Mouse (Mus musculus) midbrain, embryonic 16.5 days (tissue): ENCODE measurements around the gene Twsg1. TPM values are rescaled to one million over a fixed set of nuclear protein-coding genes. Genes with fewer than 3 reads are reported as not detected.

Source experiments
- ATAC-seq: fragments of 200-750 bp; cut with Nextera tagmentation; 2 replicates; pipeline ENCODE4 v1.8.0; 2017; ENCODE audit warnings: moderate TSS enrichment
- H3K27ac ChIP-seq: fragments of 300-500 bp; sonication (generic); 2 replicates; pipeline ENCODE4 v1.5.1; 2014; ENCODE audit warnings: mild to moderate bottlenecking, low read length, mixed read lengths
- H3K27me3 ChIP-seq: fragments of 300-500 bp; sonication (generic); 2 replicates; pipeline ENCODE4 v1.6.1; 2014; ENCODE audit warnings: low read depth, low read length, mixed read lengths; ENCODE audit not compliant: control insufficient read depth, insufficient read depth
- H3K36me3 ChIP-seq: fragments of 300-500 bp; sonication (generic); 2 replicates; pipeline ENCODE4 v1.6.1; 2014; ENCODE audit warnings: mild to moderate bottlenecking, low read length, moderate library complexity, mixed read lengths; ENCODE audit not compliant: control insufficient read depth, insufficient read depth
- H3K4me1 ChIP-seq: fragments of 300-500 bp; sonication (generic); 2 replicates; pipeline ENCODE4 v1.6.1; 2014; ENCODE audit warnings: mild to moderate bottlenecking, low read length, mixed read lengths; ENCODE audit not compliant: control insufficient read depth, insufficient read depth
- H3K4me2 ChIP-seq: fragments of 300-500 bp; sonication (generic); 2 replicates; pipeline ENCODE4 v1.6.1; 2014; ENCODE audit warnings: mild to moderate bottlenecking, low read length, mixed read lengths
- H3K4me3 ChIP-seq: fragments of 300-500 bp; sonication (generic); 2 replicates; pipeline ENCODE4 v1.5.1; 2014; ENCODE audit warnings: low read depth, mild to moderate bottlenecking, low read length, moderate library complexity, mixed read lengths
- H3K9ac ChIP-seq: fragments of 300-500 bp; sonication (generic); 2 replicates; pipeline ENCODE4 v1.6.1; 2014; ENCODE audit warnings: low read depth, low read length, mixed read lengths
- H3K9me3 ChIP-seq: fragments of 300-500 bp; sonication (generic); replicated peaks from 2 replicates; pipeline ENCODE4 v1.6.1; 2014; ENCODE audit warnings: mild to moderate bottlenecking, low read length, mixed read lengths; ENCODE audit not compliant: control insufficient read depth, poor library complexity, severe bottlenecking
- WGBS: fragments of 180-500 bp; shearing (Covaris S2); extraction: QIAGEN DNeasy Blood & Tissue Kit; methylation state at CpG from one replicate; pipeline ENCODE4 v1.1.7; 2014; 5-methylcytosine and 5-hydroxymethylcytosine counted together
- polyA plus RNA-seq: library from polyadenylated mRNA; unstranded; fragments of >200 nt; fragmentation: Nextera tagmentation; extraction: Ambion mirVana; gene quantifications from 2 replicates; pipeline ENCODE4 v1.2.1, GENCODE M21; 2015

Gene Twsg1
- polyA plus RNA-seq, 1 experiment from 2014 or later = 47.1 TPM

DNA sequence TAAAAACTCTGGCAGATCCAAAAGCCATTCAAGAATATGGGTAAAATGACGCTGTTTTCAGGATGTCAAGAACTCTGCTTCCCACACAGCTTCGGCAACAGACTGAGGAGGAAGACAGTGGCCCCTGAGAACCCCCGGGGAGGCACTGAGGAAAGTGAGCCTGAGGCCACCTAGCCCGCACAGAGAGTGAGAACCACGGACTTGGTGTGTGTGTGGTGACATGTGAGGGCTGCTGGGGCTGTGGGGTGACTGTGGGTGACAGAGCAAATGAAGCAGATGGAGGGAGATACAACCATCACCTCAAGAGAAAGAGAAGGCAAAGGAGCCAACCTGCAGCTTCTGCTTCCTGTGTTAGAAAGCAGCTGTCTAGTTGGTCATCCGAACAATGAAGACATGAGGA is 79.0 kb downstream of the Twsg1 start:
- no peak for ATAC-seq
- no peak overlapping the region for H3K9ac ChIP-seq
- 66% methylated on average over 6 of the region's 6 CpGs for WGBS
- H3K4me3 ChIP-seq = no peak overlapping the region
- H3K4me1 ChIP-seq = peaks cover 8% of the 10 kb centered on the region; the same call in 1 of the 2 replicates
- H3K27me3 ChIP-seq = no peaks in the 10 kb centered on the region
- no peaks in the 10 kb centered on the region for H3K9me3 ChIP-seq
- H3K27ac ChIP-seq = no peak overlapping the region
- H3K4me2 ChIP-seq = no peak overlapping the region
- H3K36me3 ChIP-seq = no peaks in the 10 kb centered on the region

Other genes with a start within 250 kb of the Twsg1 start
- gene Rab31, start 178.5 kb downstream of the Twsg1 start, polyA plus RNA-seq = 79.4 and 86.0 TPM in 2 replicates
- 41.5 and 45.2 TPM in 2 replicates for gene Ppp4r1, start 168.7 kb downstream of the Twsg1 start, polyA plus RNA-seq
- 50.2 and 51.6 TPM in 2 replicates for gene Ralbp1, start 65.4 kb downstream of the Twsg1 start, polyA plus RNA-seq
- 192 and 198 TPM in 2 replicates for gene Ankrd12, start 125.9 kb upstream of the Twsg1 start, polyA plus RNA-seq
- gene Ndufv2, start 150.3 kb upstream of the Twsg1 start, polyA plus RNA-seq = 345 and 357 TPM in 2 replicates
- 45.5 and 50.2 TPM in 2 replicates for gene Washc1, start 160.3 kb upstream of the Twsg1 start, polyA plus RNA-seq
- 4.0 and 4.5 TPM in 2 replicates for gene Ddx11, start 172.3 kb upstream of the Twsg1 start, polyA plus RNA-seq